Mouse (Mus musculus) hindbrain, embryonic 11.5 days (tissue): ENCODE measurements at regions not wholly inside any gene's neighbourhood (a gene's known extent, or its start where the extent isn't known, plus 50 kb on each side); places are given as distances from the start of the nearest gene placed in this dataset.

ENCODE experiments used
- ATAC-seq: fragments of 200-750 bp; cut with Nextera tagmentation; 2 replicates; pipeline ENCODE4 v1.8.0; 2017; ENCODE audit warnings: mild to moderate bottlenecking, moderate TSS enrichment, moderate library complexity; ENCODE audit not compliant: low FRiP score
- DNase-seq: peaks from one replicate; pipeline ENCODE4 v3.0.0-alpha.2; 2015; ENCODE audit warnings: low spot score
- H3K27ac ChIP-seq: fragments of 300-500 bp; sonication (generic); 2 replicates; pipeline ENCODE4 v1.5.1; 2014; ENCODE audit warnings: mild to moderate bottlenecking, low read depth, low read length
- H3K27me3 ChIP-seq: fragments of 300-500 bp; sonication (generic); 2 replicates; pipeline ENCODE4 v1.6.1; 2014; ENCODE audit warnings: mild to moderate bottlenecking, low read length, moderate library complexity, mixed read lengths; ENCODE audit not compliant: control insufficient read depth, insufficient read depth
- H3K36me3 ChIP-seq: fragments of 300-500 bp; sonication (generic); 2 replicates; pipeline ENCODE4 v1.6.1; 2014; ENCODE audit warnings: mild to moderate bottlenecking, low read length, moderate library complexity, mixed read lengths; ENCODE audit not compliant: control insufficient read depth, insufficient read depth
- H3K4me1 ChIP-seq: fragments of 300-500 bp; sonication (generic); replicated peaks from 2 replicates; pipeline ENCODE4 v1.6.1; 2014; ENCODE audit warnings: low read length, mixed read lengths; ENCODE audit not compliant: control insufficient read depth, insufficient read depth
- H3K4me2 ChIP-seq: fragments of 300-500 bp; sonication (generic); replicated peaks from 2 replicates; pipeline ENCODE4 v1.6.1; 2014; ENCODE audit warnings: mild to moderate bottlenecking, low read depth, low read length
- H3K4me3 ChIP-seq: fragments of 300-500 bp; sonication (generic); 2 replicates; pipeline ENCODE4 v1.5.1; 2014; ENCODE audit warnings: low read depth, low read length
- H3K9ac ChIP-seq: fragments of 300-500 bp; sonication (generic); 2 replicates; pipeline ENCODE4 v1.6.1; 2014; ENCODE audit warnings: low read depth, low read length
- H3K9me3 ChIP-seq: fragments of 300-500 bp; sonication (generic); 2 replicates; pipeline ENCODE4 v1.6.1; 2016; ENCODE audit warnings: low read length; ENCODE audit not compliant: control insufficient read depth
- WGBS: fragments of 180-500 bp; shearing (Covaris S2); extraction: QIAGEN DNeasy Blood & Tissue Kit; methylation state at CpG from one replicate; pipeline ENCODE4 v1.1.7; 2014; 5-methylcytosine and 5-hydroxymethylcytosine counted together

GRCm38 (mm10) chr6:51288306-51289066 is 144.0 kb upstream of the Nfe2l3 start:
- Histone ChIP-seq H3K27ac (no peak overlapping the region), H3K4me3 (no peak overlapping the region), H3K4me1 (no peaks in the 10 kb centered on the region), H3K4me2 (no peak overlapping the region), H3K27me3 (no peaks in the 10 kb centered on the region), H3K36me3 (no peaks in the 10 kb centered on the region), H3K9me3 (no peaks in the 10 kb centered on the region), H3K9ac (no peak overlapping the region)
- DNase-seq, result no peak
- 83% methylated on average over 7 of the region's 7 CpGs for WGBS
- no peak for ATAC-seq

- Histone ChIP-seq H3K4me1 (no peaks in the 10 kb centered on the region), H3K4me2 (no peak overlapping the region), H3K27ac (no peak overlapping the region), H3K9ac (no peak overlapping the region), H3K27me3 (no peaks in the 10 kb centered on the region), H3K9me3 (no peaks in the 10 kb centered on the region), H3K4me3 (no peak overlapping the region), H3K36me3 (no peaks in the 10 kb centered on the region)
- no peak for DNase-seq
- 72% methylated on average over 6 of the region's 6 CpGs for WGBS
- ATAC-seq, result no peak
Observed at GRCm38 (mm10) chr6:51289067-51289725, 143.3 kb upstream of the Nfe2l3 start.

- no peaks in the 10 kb centered on the region for H3K4me1 ChIP-seq
- 78% methylated on average over 11 of the region's 11 CpGs for WGBS
- no peak for ATAC-seq
Observed at GRCm38 (mm10) chr6:51300694-51301417, 131.6 kb upstream of the Nfe2l3 start.

GRCm38 (mm10) chr6:51301831-51302230 is 130.6 kb upstream of the Nfe2l3 start:
- Histone ChIP-seq H3K4me2 (no peak overlapping the region), H3K4me3 (no peak overlapping the region), H3K9ac (no peak overlapping the region), H3K27me3 (no peaks in the 10 kb centered on the region), H3K9me3 (no peaks in the 10 kb centered on the region), H3K36me3 (no peaks in the 10 kb centered on the region), H3K4me1 (no peaks in the 10 kb centered on the region), H3K27ac (no peak overlapping the region)
- DNase-seq (no peak), ATAC-seq (no peak)
- 95% methylated on average over 4 of the region's 4 CpGs for WGBS

More at GRCm38 (mm10) chr6:51300694-51301417, 131.6 kb upstream of the Nfe2l3 start:
- DNase-seq, result no peak
- Histone ChIP-seq H3K27me3 (no peaks in the 10 kb centered on the region), H3K9ac (no peak overlapping the region), H3K4me3 (no peak overlapping the region), H3K27ac (no peak overlapping the region), H3K9me3 (no peaks in the 10 kb centered on the region), H3K4me2 (no peak overlapping the region), H3K36me3 (no peaks in the 10 kb centered on the region)

GRCm38 (mm10) chr6:51302240-51302639 is 130.2 kb upstream of the Nfe2l3 start:
- no peaks in the 10 kb centered on the region for H3K9me3 ChIP-seq
- H3K27me3 ChIP-seq, result no peaks in the 10 kb centered on the region
- no peak for ATAC-seq
- no peak overlapping the region for H3K4me3 ChIP-seq
- no peaks in the 10 kb centered on the region for H3K4me1 ChIP-seq
- WGBS, result 96% methylated on average over 7 of the region's 7 CpGs
- H3K4me2 ChIP-seq, result no peak overlapping the region
- no peaks in the 10 kb centered on the region for H3K36me3 ChIP-seq
- no peak for DNase-seq
- H3K27ac ChIP-seq, result no peak overlapping the region
- no peak overlapping the region for H3K9ac ChIP-seq

GRCm38 (mm10) chr6:51318341-51318740 is 114.1 kb upstream of the Nfe2l3 start:
- Histone ChIP-seq H3K27ac (no peak overlapping the region), H3K9me3 (no peaks in the 10 kb centered on the region), H3K4me2 (no peak overlapping the region), H3K36me3 (no peaks in the 10 kb centered on the region), H3K4me1 (no peaks in the 10 kb centered on the region; the same call in 1 of the 2 replicates), H3K27me3 (no peaks in the 10 kb centered on the region), H3K4me3 (no peak overlapping the region), H3K9ac (no peak overlapping the region)
- WGBS, result 78% methylated on average over 2 of the region's 2 CpGs
- DNase-seq, result no peak
- no peak for ATAC-seq

- WGBS, result 67% methylated on average over 1 of the region's 1 CpGs
Observed at GRCm38 (mm10) chr6:51320019-51320418, 112.5 kb upstream of the Nfe2l3 start.

GRCm38 (mm10) chr6:51320676-51321419 is 111.6 kb upstream of the Nfe2l3 start:
- H3K36me3 ChIP-seq, result no peaks in the 10 kb centered on the region
- no peak overlapping the region for H3K4me2 ChIP-seq
- no peaks in the 10 kb centered on the region for H3K27me3 ChIP-seq
- H3K4me3 ChIP-seq, result no peak overlapping the region
- peak overlapping the region; percentile 43; the same call in 1 of the 2 replicates for H3K27ac ChIP-seq
- 0 out of 2 replicates have a peak, but pooled peaks have one; percentile 27 for ATAC-seq
- no peaks in the 10 kb centered on the region; the same call in 1 of the 2 replicates for H3K4me1 ChIP-seq
- peak; percentile 9 for DNase-seq
- 48% methylated on average over 8 of the region's 8 CpGs for WGBS
- no peaks in the 10 kb centered on the region for H3K9me3 ChIP-seq
- no peak overlapping the region for H3K9ac ChIP-seq

More at GRCm38 (mm10) chr6:51320019-51320418, 112.5 kb upstream of the Nfe2l3 start:
- H3K27ac ChIP-seq, result no peak overlapping the region
- no peak for DNase-seq
- no peaks in the 10 kb centered on the region for H3K27me3 ChIP-seq
- no peak overlapping the region for H3K4me3 ChIP-seq
- no peaks in the 10 kb centered on the region; the same call in 1 of the 2 replicates for H3K4me1 ChIP-seq
- no peaks in the 10 kb centered on the region for H3K9me3 ChIP-seq
- no peak for ATAC-seq
- no peak overlapping the region for H3K9ac ChIP-seq
- H3K4me2 ChIP-seq, result no peak overlapping the region
- H3K36me3 ChIP-seq, result no peaks in the 10 kb centered on the region
